Mouse (Mus musculus) E14TG2a.4 (cell line): Measurements from ENCODE around the gene Wdsub1.

Source experiments
- H3K27me3 ChIP-seq: 2 replicates; pipeline ENCODE4 v1.6.1; 2014; ENCODE audit warnings: low read length, control low read depth; ENCODE audit not compliant: insufficient read depth
- H3K36me3 ChIP-seq: 2 replicates; pipeline ENCODE4 v1.6.1; 2014; ENCODE audit warnings: low read length, control low read depth; ENCODE audit not compliant: insufficient read depth
- H3K4me1 ChIP-seq: replicated peaks from 2 replicates; pipeline ENCODE4 v1.6.1; 2014; ENCODE audit warnings: low read depth, low read length, control low read depth
- H3K4me3 ChIP-seq: replicated peaks from 2 replicates; pipeline ENCODE4 v1.5.1; 2014; ENCODE audit warnings: mild to moderate bottlenecking, low read length
- H3K9me3 ChIP-seq: 2 replicates; pipeline ENCODE4 v1.6.1; 2014; ENCODE audit warnings: low read length, control low read depth
- CTCF ChIP-seq: conservative IDR thresholded peaks from 2 replicates; pipeline ENCODE4 v1.5.1; 2014; ENCODE audit warnings: low read length
- NANOG ChIP-seq: IDR thresholded peaks from 2 replicates; pipeline ENCODE4 v1.6.1; 2014; ENCODE audit warnings: borderline replicate concordance, low read length, mixed read lengths
- POU5F1 ChIP-seq: IDR thresholded peaks from 2 replicates; pipeline ENCODE4 v1.6.1; 2014; ENCODE audit warnings: low read length, borderline replicate concordance

Gene Wdsub1

DNA sequence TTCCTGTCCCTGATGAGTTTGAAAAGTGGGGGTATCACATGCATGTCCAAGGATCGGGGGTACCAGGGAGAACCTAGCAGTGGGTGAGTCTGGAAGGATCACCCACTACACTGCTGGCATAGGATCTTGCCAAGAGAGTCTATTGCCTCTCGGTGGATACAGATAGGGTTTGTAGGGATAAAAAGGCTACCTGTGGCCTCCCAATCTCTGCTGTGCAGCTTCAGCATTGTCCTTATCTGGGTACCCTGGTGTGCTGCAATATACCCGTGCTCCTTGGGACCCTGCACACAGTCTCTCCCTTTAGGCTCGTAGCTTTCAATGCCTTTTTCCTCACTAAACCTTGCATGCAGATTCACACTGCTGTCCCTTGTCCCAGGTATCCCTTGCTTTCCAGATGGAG, 73.8 kb downstream of the Wdsub1 start:
- TF ChIP-seq CTCF (no peak), NANOG (no peak), POU5F1 (no peak)
- H3K36me3 ChIP-seq, result peaks cover 94% of the 10 kb centered on the region
- no peaks in the 10 kb centered on the region for H3K27me3 ChIP-seq
- H3K9me3 ChIP-seq, result no peaks in the 10 kb centered on the region
- H3K4me3 ChIP-seq, result no peak overlapping the region
- peaks cover 8% of the 10 kb centered on the region for H3K4me1 ChIP-seq

DNA sequence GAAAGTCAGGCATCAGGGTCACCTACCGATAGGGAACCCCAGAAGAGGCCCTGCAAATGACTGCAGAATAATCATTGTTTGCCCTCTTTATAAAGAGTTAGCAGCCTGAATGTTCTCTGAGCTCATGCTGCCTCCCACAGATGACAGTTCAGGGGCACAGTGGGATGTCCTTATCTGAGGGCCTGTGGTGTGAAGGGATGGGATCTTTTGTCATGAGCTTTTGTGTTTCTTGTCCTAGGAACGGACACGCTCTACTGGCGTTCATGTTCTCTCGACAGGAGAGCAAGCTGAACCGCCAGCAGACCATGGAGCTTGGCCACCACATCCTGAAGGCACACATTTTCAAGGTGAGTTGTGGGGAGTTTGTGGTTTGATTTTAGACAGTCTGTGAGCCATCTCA, 76.4 kb downstream of the Wdsub1 start:
- TF ChIP-seq NANOG (no peak), CTCF (no peak), POU5F1 (no peak)
- no peaks in the 10 kb centered on the region for H3K27me3 ChIP-seq

DNA sequence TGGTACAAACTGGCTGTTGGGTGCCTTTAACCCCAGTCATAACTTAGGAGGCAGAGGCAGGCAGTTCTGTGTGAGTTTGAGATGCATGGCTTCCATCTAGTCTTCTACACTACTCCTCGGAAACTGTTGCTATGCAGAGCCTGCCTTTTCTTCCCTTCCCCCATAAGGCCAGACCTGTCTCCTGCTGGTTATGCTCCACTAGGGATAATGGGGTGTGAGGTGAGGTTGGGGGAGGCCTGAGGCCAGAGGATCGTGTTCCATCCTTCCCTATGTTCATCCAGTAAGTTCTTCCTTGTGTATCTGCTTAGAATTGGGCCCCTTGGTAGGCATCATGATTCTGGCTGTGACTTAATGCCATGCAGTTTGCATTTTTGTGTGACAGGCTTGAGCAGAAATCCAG, 76.8 kb downstream of the Wdsub1 start:
- Histone ChIP-seq H3K4me1 (peaks cover 8% of the 10 kb centered on the region), H3K4me3 (no peak overlapping the region), H3K27me3 (no peaks in the 10 kb centered on the region), H3K36me3 (peaks cover 94% of the 10 kb centered on the region), H3K9me3 (no peaks in the 10 kb centered on the region)
- no peak for TF ChIP-seq NANOG
- TF ChIP-seq CTCF, result no peak
- no peak for TF ChIP-seq POU5F1

More for the DNA sequence above, 76.4 kb downstream of the Wdsub1 start:
- peaks cover 8% of the 10 kb centered on the region for H3K4me1 ChIP-seq
- peaks cover 94% of the 10 kb centered on the region for H3K36me3 ChIP-seq
- no peaks in the 10 kb centered on the region for H3K9me3 ChIP-seq
- no peak overlapping the region for H3K4me3 ChIP-seq

GRCm38 (mm10) chr2:59802722-59803387, 79.5 kb downstream of the Wdsub1 start:
- no peak for TF ChIP-seq CTCF
- TF ChIP-seq NANOG, result no peak
- no peak for TF ChIP-seq POU5F1

More at GRCm38 (mm10) chr2:59802722-59803387, 79.5 kb downstream of the Wdsub1 start:
- Histone ChIP-seq H3K4me1 (peaks cover 21% of the 10 kb centered on the region), H3K9me3 (no peaks in the 10 kb centered on the region), H3K36me3 (peaks cover 94% of the 10 kb centered on the region), H3K27me3 (no peaks in the 10 kb centered on the region), H3K4me3 (no peak overlapping the region)
